Mouse (Mus musculus) Patski (cell line): ENCODE data around the gene Nr2f6. TPM values are rescaled to one million over a fixed set of nuclear protein-coding genes. Genes with fewer than 3 reads are reported as not detected.
"Not testable (repeated sequence)": the region's sequence is repeated elsewhere in the genome, so short reads cannot be mapped to it uniquely, and the experiment has no call there.

Experiments used
- ATAC-seq: fragments of 100-300 bp; one replicate; pipeline ENCODE4 v1.8.0; 2021
- CTCF ChIA-PET: fragments of 350-600 bp; sonication (Branson Sonifier 250); formaldehyde crosslinking; loops from one replicate; lab custom pipeline; 2022; ENCODE audit warnings: inconsistent platforms; lab: Charles Lee
- POLR2A ChIA-PET: fragments of 350-600 bp; sonication (Branson Sonifier 250); formaldehyde crosslinking; loops from one replicate; lab custom pipeline; 2022; ENCODE audit warnings: antibody characterized with exemption, inconsistent platforms; lab: Charles Lee
- DNase-seq: peaks from one replicate; pipeline ENCODE4 v3.0.0-alpha.2; 2011; ENCODE audit warnings: low read depth, low spot score
- H3K27me3 ChIP-seq: fragments of 371-371 bp; one replicate; pipeline ENCODE4 v1.5.1; 2021
- CTCF ChIP-seq: fragments of 100-300 bp; IDR thresholded peaks from one replicate; pipeline ENCODE4 v1.5.1; 2021
- in situ Hi-C: fragments of 300-500 bp; cut with MboI; formaldehyde crosslinking; loops from 3 replicates; pipeline ENCODE4 v1.11.1; 2018; ENCODE audit warnings: low pct_unique_long_range_greater_than_20kb, mixed read lengths
- polyA plus RNA-seq: library from polyadenylated mRNA; unstranded; gene quantifications from one replicate; pipeline ENCODE4 v1.2.3, GENCODE M21; 2021

Gene Nr2f6
- polyA plus RNA-seq, 1 experiment from 2014 or later: 140 TPM

DNA sequence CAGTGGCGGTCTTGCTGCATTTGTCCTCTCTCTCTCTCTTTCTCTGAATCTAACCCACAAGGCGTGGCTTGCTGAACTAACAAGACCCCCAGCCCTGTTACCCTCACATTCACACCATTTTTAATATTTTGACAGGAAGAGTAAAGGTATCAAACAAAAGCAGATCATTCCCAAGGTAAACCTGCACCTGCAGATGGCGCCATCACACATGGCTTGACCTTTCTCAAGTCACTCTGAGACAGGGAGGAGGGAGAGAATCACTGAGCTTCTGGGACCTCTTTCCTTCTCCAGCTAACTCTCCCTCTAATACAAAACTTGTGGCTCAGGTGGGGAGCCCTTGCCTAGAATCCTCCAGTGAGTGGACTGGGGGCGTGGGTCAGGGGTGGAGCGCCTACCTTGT lies 41.1 kb downstream of the Nr2f6 start:
- POLR2A ChIA-PET: no interaction called here
- DNase-seq (no peak), ATAC-seq (no peak)
- CTCF ChIA-PET: interaction anchor here (0.7 to 1.4 kb wide), 3 partner anchors 8 to 69 kb away, joined by 3 to 4 read pairs (median 4); partner anchors contain the start of gene Myo9b
- no peak for TF ChIP-seq CTCF
- in situ Hi-C loops: no loop called here
- H3K27me3 ChIP-seq: no peaks in the 10 kb centered on the region

DNA sequence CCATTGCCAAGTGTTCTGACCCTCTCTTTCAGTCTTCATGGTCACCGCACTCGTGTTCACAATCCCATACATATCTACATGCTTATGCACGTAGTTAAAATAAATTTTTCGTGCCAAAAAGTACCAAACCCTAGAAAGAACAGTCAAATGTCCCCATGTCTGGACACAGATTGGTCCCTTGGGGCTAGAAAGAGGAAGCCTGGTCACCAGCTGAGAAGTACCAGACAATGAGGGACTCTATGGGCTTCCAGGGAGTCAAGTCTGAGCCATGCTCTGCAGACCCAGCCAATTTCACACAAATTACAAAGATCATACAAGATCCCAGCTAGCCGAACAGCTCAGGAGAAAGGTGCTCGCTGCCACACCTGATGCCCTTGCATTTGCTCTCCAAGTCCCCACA lies 43.9 kb downstream of the Nr2f6 start:
- ATAC-seq, H3K27me3 ChIP-seq, CTCF ChIA-PET, in situ Hi-C loops, POLR2A ChIA-PET, DNase-seq: not testable (repeated sequence)

DNA sequence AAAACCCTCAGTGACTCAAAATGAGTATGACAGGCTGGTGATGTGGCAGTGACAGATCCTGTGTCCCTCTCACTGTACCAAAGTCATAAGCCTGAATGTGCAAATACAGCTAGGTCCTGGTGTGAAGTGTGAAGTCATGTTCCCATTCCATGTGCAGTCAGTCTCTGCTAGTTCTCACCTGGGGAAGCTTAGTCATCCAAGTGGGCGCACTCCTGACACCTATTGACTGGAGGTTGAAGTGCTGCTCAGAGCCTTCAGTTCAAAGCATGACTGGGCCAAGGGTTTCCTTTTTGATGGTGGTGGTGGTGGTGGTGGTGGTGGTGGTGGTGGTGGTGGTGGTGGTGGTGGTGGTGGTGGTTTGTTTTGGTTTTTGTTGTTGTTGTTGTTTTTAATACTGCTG lies 56.9 kb downstream of the Nr2f6 start:
- ChIA-PET CTCF (interaction anchor here (1.1 to 1.6 kb wide), 2 partner anchors 9 to 29 kb away, joined by 3 read pairs; no protein-coding TSS in a partner anchor), POLR2A (no interaction called here)
- DNase-seq (no peak), ATAC-seq (no peak)
- no peak for TF ChIP-seq CTCF
- in situ Hi-C loops: no loop called here
- no peaks in the 10 kb centered on the region for H3K27me3 ChIP-seq

Other genes with a start within 250 kb of the Nr2f6 start
- 71.2 TPM for gene Myo9b, start 109.2 kb downstream of the Nr2f6 start, polyA plus RNA-seq
- 33.8 TPM for gene Haus8, start 109.0 kb downstream of the Nr2f6 start, polyA plus RNA-seq
- 123 TPM for gene Use1, start 15.1 kb downstream of the Nr2f6 start, polyA plus RNA-seq
- 19.9 TPM for gene Ocel1, start 10.7 kb downstream of the Nr2f6 start, polyA plus RNA-seq
- 0.36 TPM for gene Ushbp1, start 13.8 kb upstream of the Nr2f6 start, polyA plus RNA-seq
- gene Babam1, start 14.9 kb upstream of the Nr2f6 start, polyA plus RNA-seq: 103 TPM
- gene Ankle1, start 24.1 kb upstream of the Nr2f6 start, polyA plus RNA-seq: 9.0 TPM
- gene Abhd8, start 81.7 kb upstream of the Nr2f6 start, polyA plus RNA-seq: 73.0 TPM
- 81.5 TPM for gene Mrpl34, start 83.0 kb upstream of the Nr2f6 start, polyA plus RNA-seq
- gene Dda1, start 87.2 kb upstream of the Nr2f6 start, polyA plus RNA-seq: 67.8 TPM
- gene Ano8, start 104.0 kb upstream of the Nr2f6 start, polyA plus RNA-seq: 38.2 TPM
- gene Gtpbp3, start 106.1 kb upstream of the Nr2f6 start, polyA plus RNA-seq: 44.1 TPM
- gene Plvap, start 129.8 kb upstream of the Nr2f6 start, polyA plus RNA-seq: 0.21 TPM
- gene Ccdc194, start 143.8 kb upstream of the Nr2f6 start, polyA plus RNA-seq: 0.08 TPM
- 141 TPM for gene Bst2, start 155.5 kb upstream of the Nr2f6 start, polyA plus RNA-seq
- gene Mvb12a, start 161.0 kb upstream of the Nr2f6 start, polyA plus RNA-seq: 103 TPM
- 3.4 TPM for gene Tmem221, start 176.9 kb upstream of the Nr2f6 start, polyA plus RNA-seq
- gene Nxnl1, start 184.6 kb upstream of the Nr2f6 start, polyA plus RNA-seq: 0.85 TPM
- 40.9 TPM for gene Slc27a1, start 186.9 kb upstream of the Nr2f6 start, polyA plus RNA-seq
- 127 TPM for gene Pgls, start 210.2 kb upstream of the Nr2f6 start, polyA plus RNA-seq
- 10.8 TPM for gene Fam129c, start 215.7 kb upstream of the Nr2f6 start, polyA plus RNA-seq
- gene Colgalt1, start 229.0 kb upstream of the Nr2f6 start, polyA plus RNA-seq: 117 TPM